In genomic region chr17:11978260-11978821, GRCm38 (mm10) we compare ENCODE assay signal across 11 mouse cellular contexts.
DNase-seq lines count a peak whose midpoint lies in the region; ATAC-seq lines count a peak whose summit lies in the region.
"Had no signal": no experiment of that assay in that cellular context is flagged by ENCODE, and none has a peak within 500 bp of the region (broad histone marks: within the 10 kb centered on the region; RNA-seq: fewer than 3 reads in every experiment).

No protein-coding gene starts in this region.

- peaks cover 4% of the 10 kb centered on the region; the same call in 1 of the 2 replicates for H3K27me3 ChIP-seq in hindbrain, embryonic 13.5 days
- H3K27me3 ChIP-seq in midbrain, embryonic 10.5 days (ENCODE audit: low read depth, poor library complexity, severe bottlenecking): peaks cover 17% of the 10 kb centered on the region; the same call in 1 of the 2 replicates

- peaks cover 27% of the 10 kb centered on the region for H3K4me1 ChIP-seq in hindbrain, embryonic 13.5 days (replicated peaks)
- peaks cover 26% of the 10 kb centered on the region for H3K4me1 ChIP-seq in midbrain, embryonic 10.5 days

- intact Hi-C loops in heart, postnatal 10 days (cut with DNase I): loop anchor here (10.0 kb wide), 2 partner anchors 904 to 1454 kb away; no protein-coding TSS in a partner anchor

- no peak for ATAC-seq in cerebellum, adult (ENCODE audit: insufficient number of reproducible peaks, low FRiP score, low TSS enrichment)
- peak; percentile 66 for ATAC-seq in hindbrain, embryonic 13.5 days (ENCODE audit: low FRiP score)

- DNase-seq in cerebellum, adult 11-12 months: peak; percentile 31
- peak; percentile 44 for DNase-seq in cerebellum, adult 9-10 months
- DNase-seq in midbrain, embryonic 10.5 days (ENCODE audit: low spot score): peak; percentile 19
- no peak for DNase-seq in thymus, postnatal 14 days
- no peak for DNase-seq in heart, postnatal 10 days
- DNase-seq in left cerebral cortex, adult 8-10 months (ENCODE audit: low spot score in 2 of 2): no peak
- DNase-seq: heart, adult 18-20 months; kidney, postnatal 36 days; lung, embryonic 14.5 days had no signal

- WGBS in hindbrain, embryonic 13.5 days: 29% methylated on average over 17 of the region's 17 CpGs
- WGBS in midbrain, embryonic 10.5 days: 41% methylated on average over 17 of the region's 17 CpGs

- H3K9ac ChIP-seq in hindbrain, embryonic 13.5 days: peak overlapping the region; percentile 36
- H3K9ac ChIP-seq: lung, embryonic 14.5 days had no signal

- no peaks in the 10 kb centered on the region for H3K9me3 ChIP-seq in hindbrain, embryonic 13.5 days
- H3K9me3 ChIP-seq in midbrain, embryonic 10.5 days (replicated peaks): no peaks in the 10 kb centered on the region

- peak overlapping the region; percentile 73 for H3K27ac ChIP-seq in hindbrain, embryonic 13.5 days
- H3K27ac ChIP-seq in midbrain, embryonic 10.5 days (replicated peaks): peak overlapping the region; percentile 57; the same call in 1 of the 2 replicates

- no peaks in the 10 kb centered on the region for H3K36me3 ChIP-seq in hindbrain, embryonic 13.5 days
- H3K36me3 ChIP-seq in midbrain, embryonic 10.5 days: no peaks in the 10 kb centered on the region

- peak overlapping the region; percentile 0; the same call in 1 of the 2 replicates for H3K4me2 ChIP-seq in hindbrain, embryonic 13.5 days
- H3K4me2 ChIP-seq: lung, embryonic 14.5 days had no signal

- H3K4me3 ChIP-seq in hindbrain, embryonic 13.5 days: no peak overlapping the region
- no peak overlapping the region for H3K4me3 ChIP-seq in midbrain, embryonic 10.5 days

Comparison
In these comparisons a context has a peak if more than half of its experiments do, and no peak if none do; other contexts are left out.
1. DNase-seq: peak in cerebellum, adult 11-12 months (single experiment), cerebellum, adult 9-10 months (single experiment) and midbrain, embryonic 10.5 days (single experiment); none in thymus, postnatal 14 days (single experiment), heart, postnatal 10 days (0 of 2) and left cerebral cortex, adult 8-10 months (0 of 2).